Mouse (Mus musculus) midbrain, embryonic 11.5 days (tissue): ENCODE results near the gene 2310033P09Rik. TPM values are rescaled to one million over a fixed set of nuclear protein-coding genes. Genes with fewer than 3 reads are reported as not detected.
A peak's percentile ranks its signal among the peaks of the same experiment; 100 is the strongest.

Source experiments
- ATAC-seq: fragments of 200-750 bp; cut with Nextera tagmentation; 2 replicates; pipeline ENCODE4 v1.8.0; 2017; ENCODE audit warnings: moderate TSS enrichment, moderate library complexity; ENCODE audit not compliant: low FRiP score
- DNase-seq: peaks from one replicate; pipeline ENCODE4 v3.0.0; 2015; ENCODE audit warnings: low spot score; ENCODE audit errors: missing footprints
- H3K27ac ChIP-seq: fragments of 300-500 bp; sonication (generic); 2 replicates; pipeline ENCODE4 v1.5.1; 2014; ENCODE audit warnings: low read depth, low read length
- H3K27me3 ChIP-seq: fragments of 300-500 bp; sonication (generic); 2 replicates; pipeline ENCODE4 v1.6.1; 2014; ENCODE audit warnings: mild to moderate bottlenecking, low read length, moderate library complexity, mixed read lengths; ENCODE audit not compliant: control insufficient read depth, insufficient read depth
- H3K36me3 ChIP-seq: fragments of 300-500 bp; sonication (generic); 2 replicates; pipeline ENCODE4 v1.6.1; 2014; ENCODE audit warnings: mild to moderate bottlenecking, low read length, moderate library complexity, mixed read lengths; ENCODE audit not compliant: control insufficient read depth, insufficient read depth
- H3K4me1 ChIP-seq: fragments of 300-500 bp; sonication (generic); 2 replicates; pipeline ENCODE4 v1.6.1; 2014; ENCODE audit warnings: low read length; ENCODE audit not compliant: control insufficient read depth, insufficient read depth
- H3K4me2 ChIP-seq: fragments of 300-500 bp; sonication (generic); 2 replicates; pipeline ENCODE4 v1.6.1; 2014; ENCODE audit warnings: mild to moderate bottlenecking, moderate library complexity
- H3K4me3 ChIP-seq: fragments of 300-500 bp; sonication (generic); 2 replicates; pipeline ENCODE4 v1.5.1; 2014; ENCODE audit warnings: low read depth, low read length
- H3K9ac ChIP-seq: fragments of 300-500 bp; sonication (generic); 2 replicates; pipeline ENCODE4 v1.6.1; 2014; ENCODE audit warnings: low read length
- H3K9me3 ChIP-seq: fragments of 300-500 bp; sonication (generic); 2 replicates; pipeline ENCODE4 v1.6.1; 2016; ENCODE audit warnings: low read length; ENCODE audit not compliant: control insufficient read depth
- WGBS: fragments of 180-500 bp; shearing (Covaris S2); extraction: QIAGEN DNeasy Blood & Tissue Kit; methylation state at CpG from one replicate; pipeline ENCODE4 v1.1.7; 2014; 5-methylcytosine and 5-hydroxymethylcytosine counted together
- polyA plus RNA-seq: library from polyadenylated mRNA; unstranded; fragments of >200 nt; fragmentation: Nextera tagmentation; extraction: Ambion mirVana; gene quantifications from 2 replicates; pipeline ENCODE4 v1.2.1, GENCODE M21; 2014

2310033P09Rik gene
- 41.7 and 42.0 TPM in 2 replicates for polyA plus RNA-seq

DNA sequence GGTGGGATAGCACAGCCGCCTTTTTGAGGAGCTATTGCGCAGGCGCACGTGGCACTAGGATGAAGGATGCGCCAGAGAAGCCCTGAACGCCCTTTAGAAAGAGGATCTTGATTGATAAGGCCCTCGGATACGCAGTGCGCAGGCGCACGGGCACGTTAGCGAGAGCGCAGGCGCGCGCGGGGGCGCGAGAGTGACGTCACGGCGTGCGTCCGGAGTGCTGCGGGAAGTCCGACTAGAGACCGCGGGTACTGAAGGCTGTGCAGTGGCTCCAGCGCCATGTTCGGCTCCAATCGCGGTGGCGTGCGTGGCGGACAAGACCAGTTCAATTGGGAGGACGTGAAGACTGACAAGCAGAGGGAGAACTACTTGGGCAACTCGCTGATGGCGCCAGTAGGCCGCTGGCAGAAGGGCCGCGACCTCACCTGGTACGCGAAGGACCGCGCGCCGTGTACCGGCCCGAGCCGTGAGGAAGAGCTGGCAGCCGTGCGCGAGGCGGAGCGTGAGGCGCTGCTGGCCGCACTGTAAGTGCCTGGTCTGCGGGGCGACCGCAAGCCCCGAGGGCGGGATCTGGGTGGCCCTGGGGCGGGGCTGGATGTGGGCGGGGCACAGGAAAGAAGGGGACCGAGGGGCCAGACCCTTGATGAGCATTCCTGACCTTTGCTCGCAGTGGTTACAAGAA lies at the start of gene 2310033P09Rik:
TSS of gene 2310033P09Rik (plus strand) at position 169 of the 679 bp plus-strand sequence.
- ATAC-seq (peak; percentile 87), DNase-seq (peak; percentile 100)
- H3K9ac ChIP-seq: peak within 1 kb of the TSS; percentile 92
- peaks cover 19% of the 10 kb centered on the region for H3K4me1 ChIP-seq
- H3K4me3 ChIP-seq: peak within 1 kb of the TSS; percentile 93
- H3K27ac ChIP-seq: peak within 1 kb of the TSS; percentile 78
- no peaks in the 10 kb centered on the region for H3K27me3 ChIP-seq
- no peaks in the 10 kb centered on the region for H3K9me3 ChIP-seq
- H3K4me2 ChIP-seq: peak within 1 kb of the TSS; percentile 86
- H3K36me3 ChIP-seq: peaks cover 14% of the 10 kb centered on the region
- WGBS: under 1% methylated on average over 67 of the region's 67 CpGs

- Histone ChIP-seq H3K4me2 (no peak overlapping the region), H3K9me3 (no peaks in the 10 kb centered on the region), H3K4me1 (peaks cover 6% of the 10 kb centered on the region), H3K9ac (no peak overlapping the region), H3K36me3 (peaks cover 4% of the 10 kb centered on the region; the same call in 1 of the 2 replicates), H3K27ac (no peak overlapping the region), H3K4me3 (no peak overlapping the region), H3K27me3 (no peaks in the 10 kb centered on the region)
- WGBS: 97% methylated on average over 13 of the region's 13 CpGs
- no peak for DNase-seq
- no peak for ATAC-seq
Observed at GRCm38 (mm10) chr11:59159099-59159498, 49.0 kb upstream of the 2310033P09Rik start.

DNA sequence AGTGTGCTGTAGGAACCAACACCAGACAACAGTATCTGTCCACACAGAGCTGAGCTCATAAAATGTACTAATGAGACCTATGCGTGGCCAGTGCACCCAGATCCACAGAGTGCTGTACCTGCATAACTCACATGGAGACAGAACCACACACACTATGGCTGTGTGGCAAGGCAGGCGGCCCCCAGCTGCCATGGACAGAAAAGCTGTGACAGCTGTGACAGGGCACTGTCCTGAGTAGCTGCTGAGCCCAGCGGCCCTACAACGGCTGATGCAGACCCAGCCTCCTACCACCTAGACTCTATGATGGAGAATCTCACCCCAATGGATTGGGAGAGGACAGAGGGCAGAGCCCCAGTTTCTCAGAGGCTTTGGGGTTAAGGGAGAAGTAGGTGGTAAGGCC lies 48.6 kb upstream of the 2310033P09Rik start:
- Histone ChIP-seq H3K27ac (no peak overlapping the region), H3K9me3 (no peaks in the 10 kb centered on the region), H3K4me1 (peaks cover 8% of the 10 kb centered on the region), H3K9ac (no peak overlapping the region), H3K4me2 (no peak overlapping the region), H3K36me3 (peaks cover 4% of the 10 kb centered on the region; the same call in 1 of the 2 replicates), H3K4me3 (no peak overlapping the region), H3K27me3 (no peaks in the 10 kb centered on the region)
- DNase-seq (no peak), ATAC-seq (no peak)
- WGBS: 84% methylated on average over 4 of the region's 4 CpGs

DNA sequence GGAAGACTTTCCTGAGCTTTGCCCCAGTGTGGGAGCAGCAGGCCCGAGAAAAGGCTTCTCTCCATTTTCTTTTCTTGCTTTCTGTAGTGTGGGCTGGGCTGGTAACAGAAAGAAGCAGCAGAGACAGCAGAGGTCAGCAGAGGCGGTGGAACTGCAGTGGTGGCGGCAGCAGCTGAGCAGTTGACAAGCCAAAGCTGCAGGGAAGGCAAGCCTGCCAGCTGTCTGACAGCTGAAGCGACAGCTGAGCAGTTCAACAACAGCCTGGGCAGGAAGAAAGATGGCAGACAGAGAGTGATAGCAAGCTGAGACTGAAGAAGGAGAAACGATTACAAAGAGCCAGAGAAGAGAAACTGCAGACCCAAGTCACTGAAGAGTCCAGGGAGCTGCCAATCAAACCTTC lies 46.7 kb upstream of the 2310033P09Rik start:
- Histone ChIP-seq H3K36me3 (peaks cover 4% of the 10 kb centered on the region; the same call in 1 of the 2 replicates), H3K4me3 (no peak overlapping the region), H3K4me2 (no peak overlapping the region), H3K9ac (no peak overlapping the region), H3K9me3 (no peaks in the 10 kb centered on the region), H3K27ac (no peak overlapping the region), H3K27me3 (no peaks in the 10 kb centered on the region), H3K4me1 (peaks cover 8% of the 10 kb centered on the region)
- no peak for DNase-seq
- 76% methylated on average over 5 of the region's 5 CpGs for WGBS
- no peak for ATAC-seq

DNA sequence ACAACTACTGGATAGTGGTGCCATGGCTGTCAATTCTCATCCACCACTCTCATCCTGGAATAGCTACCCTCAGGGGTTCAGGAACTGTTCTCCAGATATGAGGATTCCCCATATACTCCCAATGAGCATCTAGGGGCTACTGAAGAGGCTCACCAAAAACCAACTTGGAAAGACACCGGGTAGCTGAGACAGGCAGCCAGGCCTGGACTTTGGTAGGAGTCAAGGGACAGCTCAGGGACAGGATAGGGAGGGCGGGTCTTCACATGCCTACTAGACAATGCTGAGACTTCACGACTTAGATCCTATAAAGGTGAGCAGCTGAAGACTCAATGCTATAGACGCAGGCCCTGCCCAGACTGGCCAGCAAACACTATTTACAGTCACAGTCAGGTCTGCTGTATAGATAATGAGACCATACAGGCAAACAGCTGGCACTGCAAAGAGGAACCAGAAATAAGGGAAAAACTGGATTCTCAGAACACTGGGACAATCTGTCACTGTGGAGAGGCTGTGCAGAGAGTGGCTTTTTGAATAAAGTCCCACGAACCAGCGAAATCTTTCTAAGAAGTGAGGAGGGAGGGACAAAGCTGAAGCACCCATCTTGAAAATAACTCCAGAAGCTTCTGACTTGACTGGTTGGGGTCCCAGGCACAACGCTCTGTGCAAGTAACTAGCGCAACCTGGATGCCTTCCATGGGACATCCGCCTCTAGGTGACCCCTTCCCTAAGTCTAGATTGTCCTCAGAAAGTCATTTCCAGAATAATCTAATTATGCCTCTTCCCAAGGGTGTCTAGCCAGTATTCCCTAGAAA lies 45.5 kb upstream of the 2310033P09Rik start:
- no peaks in the 10 kb centered on the region for H3K27me3 ChIP-seq
- H3K9me3 ChIP-seq: no peaks in the 10 kb centered on the region
- peak overlapping the region; percentile 64 for H3K4me2 ChIP-seq
- DNase-seq (no peak), ATAC-seq (no peak)
- peak overlapping the region; percentile 71 for H3K4me3 ChIP-seq
- no peak overlapping the region for H3K27ac ChIP-seq
- peaks cover 4% of the 10 kb centered on the region; the same call in 1 of the 2 replicates for H3K36me3 ChIP-seq
- WGBS: 63% methylated on average over 9 of the region's 9 CpGs
- peak overlapping the region; percentile 43 for H3K9ac ChIP-seq
- H3K4me1 ChIP-seq: peaks cover 8% of the 10 kb centered on the region

- peak within 1 kb of the TSS; percentile 85 for H3K27ac ChIP-seq
- H3K27me3 ChIP-seq: no peaks in the 10 kb centered on the region
- H3K36me3 ChIP-seq: no peaks in the 10 kb centered on the region
- WGBS: 3% methylated on average over 68 of the region's 68 CpGs
- peak within 1 kb of the TSS; percentile 64 for H3K4me2 ChIP-seq
- ATAC-seq: peak; percentile 99
- H3K4me3 ChIP-seq: peak within 1 kb of the TSS; percentile 71
- peaks cover 8% of the 10 kb centered on the region for H3K4me1 ChIP-seq
- H3K9me3 ChIP-seq: no peaks in the 10 kb centered on the region
- peak within 1 kb of the TSS; percentile 78 for H3K9ac ChIP-seq
- peak; percentile 100 for DNase-seq
Observed at GRCm38 (mm10) chr11:59163255-59164236, 44.6 kb upstream of the 2310033P09Rik start, which contains the start of gene Iba57. Gene Iba57, minus strand, starts transcription at chr11:59163739.

GRCm38 (mm10) chr11:59164384-59164783 lies 43.7 kb upstream of the 2310033P09Rik start:
- DNase-seq: no peak
- Histone ChIP-seq H3K9ac (no peak overlapping the region), H3K4me1 (peaks cover 8% of the 10 kb centered on the region), H3K27ac (no peak overlapping the region), H3K4me3 (no peak overlapping the region), H3K9me3 (no peaks in the 10 kb centered on the region), H3K4me2 (peak overlapping the region; percentile 50), H3K36me3 (no peaks in the 10 kb centered on the region), H3K27me3 (no peaks in the 10 kb centered on the region)
- no peak for ATAC-seq
- 87% methylated on average over 9 of the region's 9 CpGs for WGBS

GRCm38 (mm10) chr11:59165616-59166241 lies 42.4 kb upstream of the 2310033P09Rik start:
- peaks cover 8% of the 10 kb centered on the region for H3K4me1 ChIP-seq
- no peak overlapping the region for H3K4me2 ChIP-seq
- H3K9me3 ChIP-seq: no peaks in the 10 kb centered on the region
- no peak for DNase-seq
- no peaks in the 10 kb centered on the region for H3K27me3 ChIP-seq
- no peak for ATAC-seq
- H3K9ac ChIP-seq: no peak overlapping the region
- H3K27ac ChIP-seq: no peak overlapping the region
- WGBS: 64% methylated on average over 2 of the region's 2 CpGs
- no peak overlapping the region for H3K4me3 ChIP-seq
- H3K36me3 ChIP-seq: no peaks in the 10 kb centered on the region
